Mouse (Mus musculus) heart, embryonic 11.5 days (tissue): ENCODE results near the gene Cyba. TPM values are rescaled to one million over a fixed set of nuclear protein-coding genes. Genes with fewer than 3 reads are reported as not detected.

Source experiments
- ATAC-seq: fragments of 200-750 bp; cut with Nextera tagmentation; replicated peaks from 2 replicates; pipeline ENCODE4 v1.8.0; 2017; ENCODE audit warnings: moderate library complexity; ENCODE audit not compliant: insufficient number of reproducible peaks, low FRiP score, low TSS enrichment
- H3K27ac ChIP-seq: fragments of 300-500 bp; sonication (generic); 2 replicates; pipeline ENCODE4 v1.5.1; 2014; ENCODE audit warnings: mild to moderate bottlenecking, low read depth, low read length
- H3K27me3 ChIP-seq: fragments of 300-500 bp; sonication (generic); 2 replicates; pipeline ENCODE4 v1.6.1; 2014; ENCODE audit warnings: mild to moderate bottlenecking, low read length, mixed read lengths; ENCODE audit not compliant: control insufficient read depth, insufficient read depth
- H3K36me3 ChIP-seq: fragments of 300-500 bp; sonication (generic); 2 replicates; pipeline ENCODE4 v1.6.1; 2014; ENCODE audit warnings: mild to moderate bottlenecking, low read length, moderate library complexity, mixed read lengths; ENCODE audit not compliant: control insufficient read depth, insufficient read depth
- H3K4me1 ChIP-seq: fragments of 300-500 bp; sonication (generic); 2 replicates; pipeline ENCODE4 v1.6.1; 2014; ENCODE audit warnings: low read length; ENCODE audit not compliant: control insufficient read depth, insufficient read depth
- H3K4me2 ChIP-seq: fragments of 300-500 bp; sonication (generic); 2 replicates; pipeline ENCODE4 v1.6.1; 2014; ENCODE audit warnings: mild to moderate bottlenecking, moderate library complexity
- H3K4me3 ChIP-seq: fragments of 300-500 bp; sonication (generic); 2 replicates; pipeline ENCODE4 v1.5.1; 2014; ENCODE audit warnings: low read depth, low read length
- H3K9ac ChIP-seq: fragments of 300-500 bp; sonication (generic); 2 replicates; pipeline ENCODE4 v1.6.1; 2014; ENCODE audit warnings: mild to moderate bottlenecking, low read depth, low read length, moderate library complexity
- H3K9me3 ChIP-seq: fragments of 300-500 bp; sonication (generic); replicated peaks from 2 replicates; pipeline ENCODE4 v1.6.1; 2016; ENCODE audit warnings: low read length; ENCODE audit not compliant: control insufficient read depth
- WGBS: fragments of 180-500 bp; shearing (Covaris S2); extraction: QIAGEN DNeasy Blood & Tissue Kit; methylation state at CpG from one replicate; pipeline ENCODE4 v1.1.7; 2014; ENCODE audit not compliant: insufficient replicate concordance; 5-methylcytosine and 5-hydroxymethylcytosine counted together
- polyA plus RNA-seq: library from polyadenylated mRNA; unstranded; fragments of >200 nt; fragmentation: Nextera tagmentation; extraction: Ambion mirVana; gene quantifications from 2 replicates; pipeline ENCODE4 v1.2.1, GENCODE M21; 2014

Gene Cyba
- polyA plus RNA-seq, 1 experiment from 2014 or later, result 174 TPM

DNA sequence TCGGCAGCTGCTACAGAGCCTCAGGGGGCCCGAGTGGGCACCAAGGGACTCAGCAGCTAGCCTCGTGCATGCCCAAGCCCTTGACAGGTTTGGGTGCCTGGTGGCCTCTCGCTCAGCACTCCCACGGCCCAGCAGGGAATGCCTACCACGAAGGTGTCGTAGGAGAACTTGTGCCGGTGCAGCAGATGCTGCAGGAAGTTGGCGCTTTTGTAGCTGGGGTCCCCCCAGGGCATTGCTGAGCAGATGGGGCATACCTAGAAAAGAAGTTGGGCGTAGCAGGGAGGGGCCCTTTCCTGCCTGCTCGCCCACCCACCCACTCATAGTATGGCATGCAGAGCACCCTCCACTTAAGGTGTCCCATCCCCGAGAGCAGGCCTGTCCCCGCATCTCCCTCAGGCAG, 35.1 kb upstream of the Cyba start:
- Histone ChIP-seq H3K4me3 (no peak overlapping the region), H3K36me3 (peaks cover 16% of the 10 kb centered on the region), H3K9me3 (no peaks in the 10 kb centered on the region), H3K4me2 (no peak overlapping the region), H3K27ac (no peak overlapping the region), H3K27me3 (no peaks in the 10 kb centered on the region), H3K9ac (no peak overlapping the region), H3K4me1 (peaks cover 14% of the 10 kb centered on the region)
- no peak for ATAC-seq
- WGBS, result 88% methylated on average over 13 of the region's 13 CpGs

DNA sequence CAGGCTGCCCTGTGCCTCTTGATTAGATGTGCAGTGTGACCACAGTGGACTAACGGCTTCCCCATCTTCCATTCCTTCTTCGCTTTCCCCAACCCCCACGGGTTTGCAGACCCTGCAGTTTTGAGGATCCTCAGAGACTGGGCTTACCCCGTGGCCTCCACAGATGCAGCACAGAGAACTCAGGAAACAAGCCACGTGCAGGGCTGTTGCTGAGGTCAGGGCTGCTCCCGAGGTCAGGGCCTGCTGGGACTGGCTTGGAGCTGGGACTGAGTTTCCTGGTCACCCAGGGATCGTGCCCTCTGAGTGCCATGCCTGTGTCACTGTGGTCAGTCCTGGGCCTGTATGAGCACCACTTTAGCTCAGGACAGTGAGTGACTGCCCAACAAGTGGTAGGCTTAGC, 32.3 kb upstream of the Cyba start:
- Histone ChIP-seq H3K9ac (no peak overlapping the region), H3K4me1 (peaks cover 32% of the 10 kb centered on the region), H3K36me3 (peaks cover 16% of the 10 kb centered on the region), H3K9me3 (no peaks in the 10 kb centered on the region), H3K4me3 (no peak overlapping the region), H3K4me2 (no peak overlapping the region), H3K27ac (no peak overlapping the region; the same call in 1 of the 2 replicates), H3K27me3 (peaks cover 16% of the 10 kb centered on the region)
- 54% methylated on average over 7 of the region's 7 CpGs for WGBS
- no peak for ATAC-seq

DNA sequence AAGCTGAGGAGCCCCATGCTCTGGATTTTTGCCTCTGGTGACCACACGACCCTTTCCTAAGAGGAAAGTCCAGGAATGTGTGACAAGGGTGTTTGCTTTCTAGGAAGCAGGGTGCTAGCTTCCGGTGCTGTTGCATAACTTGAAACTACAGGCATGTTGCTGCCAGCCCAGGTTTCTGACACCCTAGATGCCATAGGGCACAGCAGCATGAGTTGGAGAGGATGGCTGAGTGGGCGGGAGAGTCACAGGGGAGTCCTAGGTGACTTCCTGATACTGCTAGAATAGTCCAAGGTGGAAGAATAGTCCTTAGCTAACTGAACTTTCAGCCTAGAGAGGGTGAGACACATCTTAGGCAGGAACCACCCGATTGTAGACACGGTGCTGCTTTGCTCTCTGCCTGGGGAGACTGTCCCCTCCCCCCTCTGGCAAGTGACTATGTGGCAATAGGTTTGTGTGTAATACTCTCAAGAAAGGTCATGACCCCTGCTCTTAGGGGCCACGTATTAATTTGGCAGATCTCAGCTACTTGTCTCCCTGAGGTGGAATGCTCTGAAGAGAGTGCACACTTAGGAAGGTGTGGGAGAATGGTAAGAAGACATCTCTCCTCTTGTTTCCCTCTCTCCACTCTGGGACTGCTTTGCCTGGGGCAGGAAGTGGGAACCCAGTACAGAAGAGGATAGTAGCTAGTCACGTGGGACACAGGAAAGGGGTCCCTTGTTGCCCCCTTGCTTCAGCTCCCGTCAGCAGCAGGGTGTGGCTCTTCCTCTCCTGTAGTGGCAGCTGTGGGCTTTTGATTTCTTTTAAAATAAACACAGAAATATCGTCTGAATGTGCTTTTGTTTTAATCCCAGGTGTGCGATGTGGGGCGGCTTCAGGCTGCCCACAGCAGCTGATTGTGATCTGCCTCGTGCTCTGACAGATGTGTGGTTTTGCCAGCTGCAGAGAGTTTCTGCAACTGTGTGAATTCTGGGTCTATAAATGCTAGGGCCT, 31.2 kb upstream of the Cyba start:
- H3K27ac ChIP-seq, result no peak overlapping the region
- H3K36me3 ChIP-seq, result peaks cover 16% of the 10 kb centered on the region
- H3K4me3 ChIP-seq, result no peak overlapping the region
- H3K27me3 ChIP-seq, result peaks cover 22% of the 10 kb centered on the region
- 39% methylated on average over 12 of the region's 12 CpGs for WGBS
- peaks cover 35% of the 10 kb centered on the region for H3K4me1 ChIP-seq
- no peaks in the 10 kb centered on the region for H3K9me3 ChIP-seq
- no peak overlapping the region for H3K9ac ChIP-seq
- no peak overlapping the region for H3K4me2 ChIP-seq
- no peak for ATAC-seq

DNA sequence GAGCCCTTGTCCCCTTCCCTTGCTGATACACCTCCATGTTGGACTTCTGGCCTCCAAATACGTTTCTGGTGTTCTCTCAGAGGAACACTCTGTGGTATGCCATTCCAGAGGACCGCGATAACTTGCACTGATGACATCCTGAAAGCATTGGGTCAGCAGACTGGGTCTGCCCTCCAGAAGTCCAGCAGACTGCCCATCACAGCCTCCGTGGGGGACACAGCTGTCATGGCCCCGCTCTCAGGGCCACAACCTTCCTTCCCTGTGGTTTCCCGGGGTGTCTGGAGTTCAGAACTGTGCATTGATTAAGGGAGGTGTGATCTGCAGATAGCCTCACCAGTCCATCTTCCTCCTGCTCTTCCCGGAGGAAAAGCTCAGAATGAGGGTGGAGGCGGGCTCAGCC, 29.8 kb upstream of the Cyba start:
- 62% methylated on average over 8 of the region's 8 CpGs for WGBS
- Histone ChIP-seq H3K4me1 (peaks cover 35% of the 10 kb centered on the region), H3K4me2 (no peak overlapping the region), H3K27me3 (peaks cover 29% of the 10 kb centered on the region), H3K4me3 (no peak overlapping the region), H3K27ac (no peak overlapping the region), H3K9ac (no peak overlapping the region), H3K36me3 (peaks cover 9% of the 10 kb centered on the region), H3K9me3 (no peaks in the 10 kb centered on the region)
- no peak for ATAC-seq

DNA sequence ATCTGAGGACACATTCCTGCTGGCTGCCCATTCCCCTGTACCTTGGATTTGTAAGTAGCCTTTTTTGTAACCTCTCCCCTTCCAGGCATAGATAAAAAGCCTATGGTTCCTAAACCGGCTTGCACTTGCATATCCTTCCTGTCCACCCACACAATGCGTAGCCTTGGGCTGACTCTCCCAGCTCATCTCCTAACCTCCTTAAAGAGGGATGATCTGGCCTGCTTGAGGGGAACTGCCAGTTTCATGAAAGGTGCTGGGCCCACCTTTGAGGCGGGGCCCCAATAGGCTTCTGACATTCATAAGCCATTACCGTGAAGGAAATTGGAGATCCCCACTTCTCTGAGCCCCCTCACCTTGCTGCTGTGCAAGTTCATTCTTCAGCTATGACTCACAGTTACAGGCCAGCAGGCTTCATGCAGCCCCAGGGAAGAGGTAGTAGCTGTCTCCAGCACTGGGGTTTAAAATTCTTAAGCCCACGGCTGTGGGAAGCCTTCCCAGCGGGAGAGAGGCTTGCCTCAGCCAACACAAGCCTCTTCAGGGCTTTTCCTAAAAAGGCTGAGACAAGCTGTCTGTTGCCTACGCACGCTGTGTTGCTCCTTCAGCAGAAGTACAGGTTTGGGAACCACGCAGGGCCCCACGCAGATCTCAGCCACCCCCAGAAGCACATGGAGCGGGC, 28.9 kb upstream of the Cyba start:
- H3K9me3 ChIP-seq, result no peaks in the 10 kb centered on the region
- no peak overlapping the region for H3K27ac ChIP-seq
- no peak overlapping the region for H3K4me2 ChIP-seq
- ATAC-seq, result no peak
- 60% methylated on average over 11 of the region's 11 CpGs for WGBS
- peaks cover 4% of the 10 kb centered on the region; the same call in 1 of the 2 replicates for H3K36me3 ChIP-seq
- peaks cover 35% of the 10 kb centered on the region for H3K4me1 ChIP-seq
- no peak overlapping the region for H3K9ac ChIP-seq
- no peak overlapping the region for H3K4me3 ChIP-seq
- peaks cover 33% of the 10 kb centered on the region for H3K27me3 ChIP-seq

DNA sequence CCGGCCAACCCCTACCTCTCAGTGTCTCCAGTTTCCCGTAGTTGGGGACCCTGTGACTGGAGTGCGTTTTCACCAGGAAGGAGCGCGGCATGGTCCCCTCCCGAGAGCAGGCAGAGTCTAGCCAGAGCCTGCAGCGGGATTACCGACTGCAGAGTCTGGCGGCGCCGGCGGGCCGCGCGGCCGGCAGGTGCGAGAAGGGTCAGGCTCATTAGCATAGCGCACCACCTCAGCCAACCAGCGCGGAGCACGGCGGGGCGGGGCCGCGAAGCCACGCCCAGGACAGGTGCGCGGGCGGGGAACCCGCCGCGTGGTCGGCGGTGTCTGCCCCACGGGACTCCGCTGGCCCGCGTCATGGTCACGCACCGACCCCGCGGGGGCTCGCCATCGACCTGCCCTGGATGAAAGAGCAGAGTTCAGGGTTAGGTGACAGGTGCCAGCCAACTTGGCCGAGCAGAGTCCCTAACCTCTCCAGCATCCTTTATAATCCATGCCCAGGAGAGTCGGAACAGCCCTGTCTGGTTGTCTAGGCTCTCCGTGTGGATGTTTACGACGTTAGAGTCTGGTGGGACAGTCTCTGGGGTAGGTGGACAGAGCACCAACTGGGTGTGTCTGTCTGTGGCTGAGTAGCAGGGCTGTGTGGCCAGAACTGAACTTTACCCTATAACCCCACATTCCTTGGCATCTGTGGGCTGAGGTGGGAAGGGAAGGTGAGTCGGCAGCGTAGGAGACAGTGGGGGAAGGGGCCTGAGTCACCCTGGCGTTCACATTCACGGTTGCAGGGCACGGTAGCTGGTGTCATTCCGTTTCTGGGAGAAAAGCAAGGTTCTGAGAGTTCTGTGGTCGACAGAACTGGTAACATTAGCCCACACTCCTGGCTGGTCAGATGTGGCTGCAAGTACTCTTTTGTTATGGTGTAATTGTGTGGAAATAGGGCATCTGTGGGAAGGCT, 28.1 kb upstream of the Cyba start, which contains the start of gene Snai3:
Gene Snai3 (minus strand): TSS at position 210 of the 949 bp plus-strand sequence.
- 0 out of 2 replicates have a peak, but pooled peaks have one; percentile 46 for ATAC-seq
- H3K27me3 ChIP-seq, result peaks cover 33% of the 10 kb centered on the region
- H3K9ac ChIP-seq, result peak within 1 kb of the TSS; percentile 67
- no peak within 1 kb of the TSS for H3K27ac ChIP-seq
- peak within 1 kb of the TSS; percentile 46 for H3K4me3 ChIP-seq
- H3K4me2 ChIP-seq, result peak within 1 kb of the TSS; percentile 86
- 5% methylated on average over 49 of the region's 56 CpGs for WGBS
- no peaks in the 10 kb centered on the region for H3K9me3 ChIP-seq
- no peaks in the 10 kb centered on the region for H3K36me3 ChIP-seq
- peaks cover 35% of the 10 kb centered on the region for H3K4me1 ChIP-seq

DNA sequence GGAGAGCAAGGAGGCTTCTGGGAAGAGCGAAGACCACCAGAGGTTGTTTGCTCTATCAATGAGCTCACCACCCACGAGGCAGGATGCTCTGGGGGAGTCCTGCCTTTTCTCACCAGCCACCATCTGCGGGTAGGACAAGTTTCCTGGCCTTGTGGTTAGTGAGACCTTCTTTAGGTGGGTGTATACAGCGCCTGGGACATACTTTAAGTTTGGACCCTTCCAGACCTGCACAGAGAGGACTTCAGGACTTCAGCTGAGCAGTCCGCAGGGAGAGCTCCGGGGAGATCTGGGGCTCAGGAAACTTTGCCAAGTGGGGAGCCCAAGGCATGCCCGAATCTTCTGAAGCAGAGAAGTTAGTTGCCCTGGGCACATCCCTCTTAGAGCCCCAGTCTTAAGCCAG, 27.3 kb upstream of the Cyba start:
- no peaks in the 10 kb centered on the region for H3K36me3 ChIP-seq
- peak overlapping the region; percentile 67 for H3K9ac ChIP-seq
- WGBS, result 21% methylated on average over 7 of the region's 7 CpGs
- no peak overlapping the region for H3K27ac ChIP-seq
- no peak for ATAC-seq
- peaks cover 33% of the 10 kb centered on the region for H3K27me3 ChIP-seq
- peak overlapping the region; percentile 86 for H3K4me2 ChIP-seq
- peaks cover 35% of the 10 kb centered on the region for H3K4me1 ChIP-seq
- no peaks in the 10 kb centered on the region for H3K9me3 ChIP-seq
- H3K4me3 ChIP-seq, result peak overlapping the region; percentile 46
